Mouse (Mus musculus): ENCODE data around the gene Kmt2e.

GRCm38 (mm10) chr5:23464743-23465142, 30.5 kb downstream of the Kmt2e start:
- TF ChIP-seq EP300 (optimal IDR thresholded peaks at IDR 0.05): no peak
- no peak for TF ChIP-seq CTCF (IDR thresholded peaks at IDR 0.05; ENCODE audit: low read depth)
